Mouse (Mus musculus) lung, postnatal 25 days (tissue): Measurements from ENCODE around the gene Nr3c2.

ENCODE experiments used
- DNase-seq: peaks from one replicate; pipeline ENCODE4 v3.0.0; 2022; ENCODE audit warnings: low spot score

Nr3c2 gene

DNA sequence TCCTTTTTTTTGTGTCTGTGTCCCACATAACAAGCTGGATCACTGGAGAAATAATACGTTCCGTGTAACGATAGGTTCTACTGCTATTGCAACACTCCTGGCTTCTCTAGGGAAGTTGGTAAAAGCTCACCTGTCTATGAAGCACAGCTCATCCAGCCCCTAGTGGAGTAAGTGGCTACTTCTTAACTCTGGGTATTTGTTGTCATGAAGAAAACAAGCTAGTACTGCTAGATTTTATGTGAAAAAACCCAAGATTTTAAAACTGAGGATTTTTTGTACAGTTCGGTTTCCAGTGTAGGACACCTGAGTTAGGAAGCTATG, 271.2 kb downstream of the Nr3c2 start:
- DNase-seq: no peak

DNA sequence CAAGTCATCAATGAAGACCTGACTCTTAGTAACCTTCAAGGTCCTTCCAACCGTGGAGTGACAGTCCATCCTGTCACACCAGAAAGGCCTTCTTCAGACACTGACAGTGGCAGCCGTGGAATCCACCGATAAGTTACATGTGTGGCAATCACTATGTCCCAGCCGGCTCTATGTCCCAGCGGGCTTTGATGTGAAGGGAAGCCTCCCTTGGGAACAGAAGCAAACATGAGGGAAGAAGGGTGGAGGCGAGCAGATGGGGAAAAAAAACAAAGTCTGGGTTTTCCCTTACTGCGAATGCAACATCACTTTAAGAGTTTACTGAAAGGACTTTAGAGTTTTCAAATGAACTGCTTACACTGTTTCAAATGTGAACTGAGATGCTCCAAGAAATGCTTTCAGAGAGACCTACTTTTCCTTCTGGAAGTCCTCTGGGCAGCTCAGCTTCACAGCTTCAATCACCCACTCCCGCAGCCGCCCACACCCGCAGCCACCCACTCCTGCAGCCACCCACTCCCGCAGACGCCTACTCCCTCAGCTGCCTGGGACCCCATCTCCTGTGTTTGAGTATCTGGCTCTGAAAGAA, 273.9 kb downstream of the Nr3c2 start:
- DNase-seq: peak; percentile 12

DNA sequence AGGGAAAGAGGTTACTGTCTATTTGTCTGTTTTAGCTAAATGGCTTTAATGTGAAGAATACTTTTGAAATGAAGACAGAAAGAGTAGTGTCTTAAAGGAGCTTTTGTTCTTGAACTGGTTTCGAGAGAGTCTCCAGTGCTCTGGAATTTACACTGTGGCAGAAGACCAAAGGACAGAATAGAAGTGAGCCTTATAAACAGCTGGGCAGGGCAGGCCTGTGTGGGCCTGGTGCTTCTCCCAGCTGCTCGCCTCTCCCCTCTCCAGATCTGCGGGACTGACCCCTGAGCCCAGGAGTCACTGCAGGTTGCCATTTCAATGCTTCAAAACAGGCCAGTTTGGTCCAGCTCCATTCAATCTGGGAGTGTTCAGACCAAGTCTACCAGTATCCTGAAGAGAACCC, 274.5 kb downstream of the Nr3c2 start:
- DNase-seq: no peak

DNA sequence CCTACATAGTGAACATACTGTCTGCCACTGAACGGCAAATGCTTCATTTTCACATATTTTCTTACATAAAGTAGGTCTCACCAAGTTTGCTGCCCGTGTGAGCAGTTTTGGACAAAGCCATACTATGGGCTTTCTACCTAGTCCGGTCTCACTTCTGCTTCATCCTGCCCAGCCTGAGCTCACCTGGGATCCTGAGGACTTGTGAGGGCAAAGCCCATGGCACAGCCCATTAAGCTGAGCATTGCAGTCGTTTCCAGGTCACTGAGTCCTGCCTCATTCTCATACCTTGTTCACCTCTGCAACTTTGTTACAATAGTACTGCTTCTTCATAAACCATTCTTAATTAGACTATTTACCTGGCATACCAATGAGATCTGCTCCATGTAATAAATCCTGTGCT, 276.2 kb downstream of the Nr3c2 start:
- DNase-seq: no peak

DNA sequence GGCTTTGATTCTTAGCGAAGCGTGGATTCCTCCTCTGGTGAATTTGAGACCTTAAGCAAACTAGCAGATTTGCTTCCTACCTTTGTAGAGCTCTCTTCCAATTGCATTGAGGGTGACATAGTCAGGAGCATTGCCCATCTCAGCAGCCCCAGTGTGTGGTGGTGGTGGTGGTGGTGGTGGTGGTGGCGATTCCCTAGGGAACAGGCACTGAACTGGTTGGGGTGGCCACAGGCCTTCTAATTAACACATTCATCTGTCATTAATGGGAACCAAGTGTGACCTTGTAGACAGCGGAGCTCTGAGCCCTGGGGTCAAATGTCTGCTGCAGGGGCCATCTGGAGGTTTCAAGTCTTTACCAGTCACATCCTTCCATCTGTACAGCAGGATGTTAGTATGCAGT, 277.1 kb downstream of the Nr3c2 start:
- DNase-seq: no peak

DNA sequence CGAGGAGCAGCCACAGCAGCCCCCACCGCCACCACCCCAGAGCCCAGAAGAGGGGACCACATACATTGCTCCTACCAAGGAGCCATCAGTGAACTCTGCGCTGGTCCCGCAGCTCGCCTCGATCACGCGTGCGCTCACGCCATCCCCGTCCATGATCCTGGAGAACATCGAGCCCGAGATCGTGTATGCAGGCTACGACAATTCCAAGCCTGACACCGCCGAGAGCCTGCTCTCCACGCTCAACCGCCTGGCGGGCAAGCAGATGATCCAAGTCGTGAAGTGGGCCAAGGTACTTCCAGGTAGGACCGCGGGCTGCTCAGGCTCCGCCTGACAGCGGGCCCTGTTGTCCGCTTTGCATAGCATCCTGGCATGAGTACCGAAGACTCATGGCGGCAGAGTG, 286.6 kb downstream of the Nr3c2 start:
- DNase-seq: no peak

DNA sequence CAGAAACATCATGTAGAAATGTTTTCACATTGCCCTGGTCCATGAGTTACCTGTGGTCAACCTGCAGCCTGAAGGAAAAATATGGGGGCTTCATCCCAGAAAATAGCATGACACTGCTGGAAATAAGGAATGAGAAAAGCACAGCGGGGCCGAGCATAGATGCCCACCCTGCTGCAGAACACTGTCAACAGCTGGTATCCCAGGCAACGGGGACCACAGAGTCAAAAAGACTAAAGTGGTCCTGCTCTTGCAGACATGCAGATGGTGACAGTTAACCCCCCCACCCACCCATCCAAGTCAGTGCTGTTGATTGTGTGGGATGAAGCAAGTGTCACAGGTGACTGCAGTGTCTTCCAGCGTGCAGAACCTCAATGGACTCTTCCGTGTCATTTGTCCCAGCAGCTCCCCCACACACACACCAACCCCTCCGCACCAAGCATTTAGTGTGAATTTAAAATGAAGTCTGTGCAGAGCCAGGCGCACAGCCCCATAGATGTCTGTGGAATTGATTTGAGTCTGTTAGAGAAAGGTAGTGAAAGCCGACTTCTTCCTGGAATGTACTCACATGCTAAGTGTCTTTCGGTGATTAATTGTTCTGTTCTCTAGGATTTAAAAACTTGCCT, 287.8 kb downstream of the Nr3c2 start:
- no peak for DNase-seq

DNA sequence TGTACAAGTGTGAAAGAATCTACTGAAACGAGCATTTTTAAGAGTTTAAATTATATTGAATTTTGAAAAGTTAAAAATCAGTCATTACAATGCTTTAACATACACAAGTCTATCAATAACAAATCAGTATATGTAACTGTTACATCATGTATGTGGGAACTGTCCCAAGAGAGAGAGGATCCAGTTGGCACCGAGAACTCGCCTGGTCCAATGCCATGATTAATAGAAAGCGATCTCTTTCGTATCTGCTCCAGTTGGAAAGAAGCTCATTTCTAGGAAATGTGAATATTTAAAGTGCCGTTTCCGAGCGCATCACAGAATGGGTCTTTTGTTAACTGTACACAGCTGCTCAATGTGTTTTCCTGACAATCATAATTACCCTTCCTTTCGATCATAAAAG, 288.5 kb downstream of the Nr3c2 start:
- no peak for DNase-seq

DNA sequence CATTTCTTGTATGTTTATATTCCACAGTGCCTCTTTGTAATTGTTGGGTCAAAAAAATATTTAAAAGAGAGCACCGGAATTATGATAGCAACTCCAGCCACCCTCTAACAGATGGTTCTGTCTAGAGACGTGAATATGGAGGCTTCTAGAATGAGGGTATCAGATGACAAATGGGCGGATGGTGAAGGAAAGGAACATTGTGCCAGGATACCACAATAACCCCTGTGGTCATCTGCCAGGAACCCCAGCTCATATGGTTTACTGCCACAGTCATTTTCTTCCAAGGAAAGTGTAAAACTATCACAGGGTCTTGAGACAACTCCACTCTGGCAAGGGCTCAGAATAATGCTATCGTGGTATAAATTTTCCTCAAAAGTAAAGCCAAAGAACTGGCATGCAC, 289.1 kb downstream of the Nr3c2 start:
- DNase-seq: no peak

DNA sequence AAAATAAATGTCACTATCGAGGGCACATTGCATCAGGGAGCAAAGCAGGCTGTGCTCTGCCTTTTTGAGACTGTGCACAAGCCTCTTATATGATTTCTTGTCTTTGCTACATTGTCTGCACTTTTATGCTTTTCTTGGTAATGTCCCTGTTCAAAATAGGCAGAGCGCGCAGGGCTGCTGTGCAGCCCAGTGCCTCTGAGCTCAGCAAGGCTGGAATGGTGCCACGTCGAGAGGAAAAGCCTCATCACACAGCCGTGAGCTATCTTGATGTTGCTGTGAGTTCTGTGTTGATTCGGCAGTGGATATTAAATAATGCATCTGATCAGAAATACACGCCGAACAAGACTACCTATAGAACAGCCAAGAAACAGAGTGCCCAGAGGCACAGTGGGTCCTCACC, 290.1 kb downstream of the Nr3c2 start:
- DNase-seq: no peak

DNA sequence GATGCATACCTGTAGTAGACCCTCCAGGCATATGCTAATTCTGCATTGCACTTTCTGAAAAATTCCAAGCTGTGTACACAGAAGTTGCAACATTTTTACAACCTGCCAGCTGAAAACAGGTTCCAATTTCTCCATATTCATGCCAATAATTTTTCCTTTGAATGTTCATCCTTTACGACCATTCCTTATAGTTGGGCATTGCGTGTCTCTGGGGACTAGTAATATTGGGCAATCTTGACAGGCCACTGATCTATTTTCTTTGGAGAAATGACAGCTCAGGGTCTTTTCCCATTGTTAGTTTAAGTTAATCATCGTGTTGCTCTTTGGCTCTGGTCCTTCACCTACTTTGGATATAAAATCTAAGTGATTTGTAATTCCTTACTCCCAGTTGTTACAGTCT, 291.2 kb downstream of the Nr3c2 start:
- no peak for DNase-seq

DNA sequence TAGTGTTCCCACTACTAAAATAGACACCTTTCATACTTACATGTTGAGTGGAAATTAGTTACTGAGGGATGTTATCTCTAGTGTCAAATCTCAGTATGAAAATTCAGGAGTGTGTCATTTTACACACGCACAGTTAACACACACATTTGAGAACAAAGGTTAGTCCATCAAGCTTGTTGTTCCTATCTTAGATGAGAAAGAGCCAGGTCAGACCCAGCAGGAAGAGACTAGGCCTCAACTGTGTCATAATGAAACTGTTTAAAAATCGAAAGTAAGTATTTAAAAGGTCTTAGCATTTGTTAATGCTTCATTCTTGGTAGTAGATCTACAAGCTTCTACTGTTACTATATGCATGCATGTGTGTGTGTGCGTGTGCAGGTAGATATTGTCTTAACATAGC, 310.1 kb downstream of the Nr3c2 start:
- DNase-seq: no peak

DNA sequence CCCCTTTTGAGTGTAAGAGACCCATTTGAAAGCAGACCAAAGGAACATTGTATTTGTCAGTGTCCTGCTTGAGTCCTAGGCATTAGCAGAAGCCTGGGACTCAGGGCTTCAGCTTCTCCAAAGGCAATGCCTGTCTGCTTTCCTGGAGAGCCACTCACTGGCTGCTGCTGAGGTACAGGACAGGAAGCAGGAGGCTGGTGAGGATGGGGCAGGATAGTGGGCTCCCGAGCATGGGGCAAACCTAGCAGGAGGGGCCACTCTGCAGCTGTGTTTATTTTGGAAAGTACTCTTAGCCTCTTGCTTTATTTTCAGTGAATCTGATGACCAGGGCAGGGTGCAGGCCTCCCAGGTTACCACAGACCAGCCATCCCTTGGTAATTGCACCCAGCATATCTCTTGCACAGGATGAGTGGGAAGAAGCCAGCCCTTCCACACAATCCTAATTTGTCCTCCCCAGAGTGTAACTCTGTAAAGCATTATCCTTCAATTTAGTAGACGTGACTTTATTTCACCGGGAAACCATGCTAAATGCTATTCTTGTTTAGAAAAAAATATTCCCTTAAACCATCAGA, 314.7 kb downstream of the Nr3c2 start:
- no peak for DNase-seq

DNA sequence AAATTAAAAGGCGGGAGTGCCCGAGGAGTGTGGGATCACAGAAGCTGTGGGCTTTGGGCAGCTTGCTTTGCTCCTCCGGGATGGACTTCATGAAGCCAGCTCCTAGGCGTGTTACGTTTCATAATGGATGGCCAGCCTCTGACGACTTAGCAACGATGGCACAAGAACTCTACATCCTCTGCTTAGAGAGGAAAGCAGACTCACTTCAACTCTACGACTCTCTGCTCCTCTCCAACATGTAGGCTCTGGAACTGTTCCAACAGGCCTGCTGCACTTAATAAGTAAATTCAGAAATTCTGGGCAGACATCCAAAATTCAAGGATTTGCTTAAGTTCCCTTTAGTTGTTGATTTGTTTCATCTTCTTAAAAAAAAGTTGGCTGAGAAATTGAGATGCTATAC, 315.4 kb downstream of the Nr3c2 start:
- DNase-seq: peak; percentile 64

DNA sequence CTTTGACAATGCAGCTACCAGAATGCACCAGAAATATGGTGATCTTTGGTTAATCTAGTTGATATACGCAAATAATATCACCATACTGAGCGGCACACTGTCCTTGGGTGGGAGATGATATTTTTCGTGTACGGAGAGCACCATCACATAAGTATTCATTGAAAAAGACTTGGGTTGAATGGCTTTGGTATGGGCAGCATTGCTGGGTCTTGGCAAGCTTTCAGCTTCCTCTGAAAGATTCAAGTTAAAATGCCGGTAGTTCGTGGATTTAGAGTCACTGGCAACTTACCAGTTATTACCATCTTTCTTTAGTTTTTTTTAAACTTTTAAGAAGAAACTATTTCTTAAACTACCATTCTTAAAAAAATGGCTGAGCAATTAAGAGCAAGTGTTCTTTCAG, 315.9 kb downstream of the Nr3c2 start:
- no peak for DNase-seq

DNA sequence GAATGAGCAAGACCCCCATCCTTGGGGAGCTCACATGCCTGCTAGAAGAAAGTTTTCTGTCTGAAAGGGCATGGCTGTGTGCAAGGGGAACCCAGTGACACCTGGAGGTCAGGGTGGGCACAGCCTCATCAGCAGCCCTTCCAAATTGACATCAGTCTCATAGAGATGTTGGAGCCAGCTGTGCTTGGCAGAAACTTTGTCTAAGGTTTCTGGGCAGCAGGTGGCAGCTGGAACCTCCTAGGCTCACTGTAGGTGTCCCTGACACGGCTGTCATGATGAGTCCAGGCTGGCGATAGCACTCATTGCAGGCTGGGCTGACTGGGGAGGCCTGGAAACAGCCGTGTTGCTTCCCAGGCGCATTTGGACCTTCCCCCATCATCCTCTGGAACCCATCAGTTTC, 323.9 kb downstream of the Nr3c2 start:
- no peak for DNase-seq

DNA sequence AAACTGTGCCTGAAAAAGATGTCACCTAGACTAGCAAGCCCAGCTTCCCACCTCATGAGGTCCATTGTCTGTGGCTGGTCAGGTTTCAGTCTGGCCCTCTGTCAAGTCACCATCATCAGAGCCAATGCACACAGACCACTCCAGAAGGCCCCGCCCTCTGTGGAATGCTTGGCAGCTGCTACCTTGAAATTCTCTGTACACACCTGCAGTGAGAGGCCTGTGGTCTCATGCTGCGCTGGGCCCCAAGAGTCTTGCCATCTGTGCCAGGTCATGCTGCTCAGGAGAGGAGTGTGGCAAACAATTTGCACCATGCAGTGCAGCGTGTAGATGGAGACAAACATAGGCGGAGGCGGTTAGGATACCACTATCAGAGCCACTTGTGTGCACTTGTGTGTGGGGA, 328.5 kb downstream of the Nr3c2 start:
- DNase-seq: peak; percentile 88

DNA sequence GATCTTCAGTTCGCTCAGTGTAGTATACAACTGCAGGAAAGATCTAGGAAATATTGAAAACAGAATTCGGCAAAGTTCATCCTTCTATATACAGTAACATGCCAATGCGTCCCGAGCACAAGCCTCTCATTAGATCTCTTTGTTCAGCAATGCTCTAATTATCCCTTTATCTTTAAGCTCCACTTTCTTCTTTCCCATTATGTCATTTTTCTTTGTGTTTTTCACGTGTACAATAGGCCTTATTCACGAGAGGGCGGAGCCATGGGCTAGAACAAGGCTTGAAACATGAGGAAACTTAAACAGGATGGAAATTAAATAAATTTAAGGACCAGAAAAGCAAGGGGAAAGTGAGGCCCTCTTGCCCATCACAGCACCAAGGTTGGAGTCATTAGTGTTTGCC, 329.4 kb downstream of the Nr3c2 start:
- DNase-seq: no peak

DNA sequence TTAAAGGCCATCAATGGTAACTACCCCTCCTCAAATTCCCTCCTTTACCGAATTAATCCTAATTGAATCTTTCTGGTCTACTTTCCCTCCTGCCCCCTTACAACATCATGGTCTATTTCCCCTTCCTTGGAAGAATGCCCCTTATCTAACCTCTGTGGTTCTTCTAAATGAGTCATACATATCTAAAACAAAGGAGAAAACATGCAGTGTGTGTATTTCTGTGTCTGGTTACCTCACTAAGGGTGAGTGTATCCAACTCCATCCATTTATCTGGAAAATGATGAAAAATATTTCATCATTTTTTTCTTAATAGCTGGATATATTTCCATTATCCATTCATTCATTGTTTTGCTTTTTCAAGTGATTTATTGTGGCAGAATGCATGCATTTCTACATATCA, 332.0 kb downstream of the Nr3c2 start:
- DNase-seq: no peak

DNA sequence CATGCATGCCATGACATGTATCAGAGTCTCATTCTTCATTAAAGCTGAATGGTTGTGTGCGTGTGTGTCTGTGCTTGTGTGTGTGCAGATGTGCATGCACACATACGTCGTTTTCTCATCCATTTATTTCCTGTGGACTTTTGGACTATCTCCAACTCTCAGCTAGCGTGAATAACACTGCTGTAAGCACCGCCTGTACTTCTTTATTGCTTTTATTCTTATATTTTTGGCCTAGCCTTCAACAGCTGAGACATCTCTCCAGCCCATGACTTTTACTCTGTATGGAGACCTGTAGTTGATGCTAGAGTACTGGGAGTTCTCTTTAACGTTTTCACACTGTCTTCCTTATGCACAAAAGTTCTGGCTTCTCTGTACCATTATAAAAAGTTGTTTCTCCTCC, 332.6 kb downstream of the Nr3c2 start:
- DNase-seq: no peak

DNA sequence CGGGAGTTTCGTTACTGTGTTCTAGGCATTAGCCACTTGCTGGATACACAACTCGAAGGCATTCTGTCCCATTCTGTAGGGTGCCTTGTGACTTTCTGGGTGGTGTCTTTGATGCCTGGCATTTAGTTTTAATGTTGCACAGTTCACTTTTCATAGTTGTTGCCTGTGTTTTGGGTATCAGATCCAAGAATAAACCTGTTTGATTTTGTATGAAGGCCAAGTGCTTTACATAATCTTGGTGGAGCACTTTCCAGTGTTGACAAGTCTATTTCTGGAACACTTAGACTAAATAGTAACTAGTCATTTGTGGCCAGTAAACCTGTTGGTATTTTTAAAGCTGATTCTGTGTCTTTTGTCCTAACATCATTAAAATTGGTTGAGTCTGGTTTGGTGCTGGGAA, 333.2 kb downstream of the Nr3c2 start:
- DNase-seq: peak; percentile 54

DNA sequence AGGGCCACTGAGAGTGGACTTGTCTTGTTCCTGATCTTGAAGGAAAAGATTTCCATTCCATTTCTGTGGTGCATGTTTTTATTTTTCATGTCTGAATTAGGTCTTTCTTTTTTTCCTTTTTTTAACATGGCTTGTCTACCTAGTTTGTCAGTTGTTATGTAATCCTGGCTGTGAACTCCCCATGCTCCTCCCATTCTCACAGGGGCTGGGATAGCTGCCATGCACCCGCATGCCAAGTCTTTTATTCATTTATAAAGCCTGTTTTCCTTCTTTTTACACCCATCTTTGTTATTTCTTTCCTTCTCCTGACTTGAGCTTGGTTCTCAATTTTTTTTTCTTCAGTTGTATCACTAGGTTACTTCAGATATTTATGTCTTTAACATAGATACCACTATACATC, 337.5 kb downstream of the Nr3c2 start:
- DNase-seq: peak; percentile 51

DNA sequence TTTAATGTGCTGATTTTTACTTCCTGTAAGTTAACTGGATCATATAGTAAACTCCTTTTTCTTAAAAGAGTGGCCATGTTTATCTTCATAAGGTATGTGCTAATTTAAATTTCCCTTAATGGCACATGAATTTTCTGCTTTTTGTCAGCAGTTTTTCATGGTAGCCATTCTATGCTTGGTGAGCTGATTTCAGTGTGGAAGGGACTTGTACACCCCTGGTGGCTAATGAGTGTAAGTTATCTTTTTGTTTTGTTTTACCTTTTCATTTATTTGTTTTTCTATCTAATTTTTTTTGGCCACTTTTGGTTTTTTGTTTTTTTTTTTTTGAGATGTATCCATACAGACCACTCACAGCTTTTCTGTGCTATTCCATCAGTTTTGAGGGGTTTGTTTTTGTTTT, 340.2 kb downstream of the Nr3c2 start:
- no peak for DNase-seq

DNA sequence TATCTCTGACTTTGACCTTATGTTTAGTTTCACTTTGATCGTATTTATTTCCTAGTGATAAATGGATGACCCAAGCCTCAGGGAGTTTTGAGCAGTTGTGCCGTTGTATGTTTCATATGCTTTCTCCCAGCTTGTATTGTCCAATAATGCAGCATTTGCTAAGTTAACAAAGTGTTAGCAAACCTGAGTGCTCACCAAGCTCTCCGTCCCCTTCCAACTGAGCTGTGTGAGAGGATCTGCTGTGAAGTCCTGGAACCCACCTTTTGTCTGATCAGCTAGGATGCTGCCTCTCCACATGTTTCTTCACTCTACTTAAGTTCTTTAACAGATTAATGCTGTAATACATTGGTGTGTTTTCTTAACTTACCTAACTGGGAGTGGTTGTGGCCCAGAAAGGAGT, 342.1 kb downstream of the Nr3c2 start:
- no peak for DNase-seq
